Mouse (Mus musculus): ENCODE measurements at regions not wholly inside any gene's neighbourhood (a gene's known extent, or its start where the extent isn't known, plus 50 kb on each side); places are given as distances from the start of the nearest gene placed in this dataset.

DNA sequence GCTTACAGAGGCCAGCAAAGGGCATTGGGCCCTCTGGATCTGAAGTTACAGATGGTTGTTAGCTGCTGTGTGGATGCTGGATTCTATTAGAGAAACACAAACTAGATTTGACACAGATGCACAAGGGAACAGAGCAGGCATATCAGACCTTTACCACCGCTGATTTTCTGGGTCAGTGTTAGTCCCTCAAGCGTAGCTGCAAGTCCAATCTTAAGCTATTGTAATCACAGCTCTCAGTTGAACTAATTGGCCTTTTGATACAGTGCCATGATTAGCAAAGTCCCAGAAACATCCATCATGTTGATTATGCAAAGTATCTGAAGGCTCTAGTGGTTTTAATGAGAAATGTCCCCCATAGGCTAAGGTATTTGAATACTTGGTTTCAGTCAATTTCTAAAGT is 54.2 kb upstream of the Plppr5 start:
- DNase-seq (ENCODE audit: low spot score in 2 of 2) = no peak

DNA sequence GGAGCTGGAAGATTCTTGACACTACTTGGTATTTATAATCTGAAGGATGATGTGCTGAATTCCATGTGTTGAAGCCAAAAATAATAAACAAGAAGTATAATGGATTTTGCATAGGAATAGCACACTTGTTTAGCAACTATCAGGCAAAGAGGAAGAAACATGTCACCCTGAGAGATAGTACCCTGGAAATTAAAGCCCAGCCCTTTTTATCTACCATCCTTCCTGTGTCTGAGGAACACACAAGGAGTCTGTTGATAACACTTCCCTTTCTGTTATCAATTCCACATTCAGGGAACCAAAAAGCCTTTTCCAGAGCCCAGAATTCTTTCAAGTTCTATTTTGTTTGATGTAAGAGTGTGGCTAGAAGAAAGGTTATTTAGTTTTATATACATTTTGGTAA is 66.5 kb upstream of the Plppr5 start:
- DNase-seq (ENCODE audit: low spot score in 2 of 2) = no peak

DNA sequence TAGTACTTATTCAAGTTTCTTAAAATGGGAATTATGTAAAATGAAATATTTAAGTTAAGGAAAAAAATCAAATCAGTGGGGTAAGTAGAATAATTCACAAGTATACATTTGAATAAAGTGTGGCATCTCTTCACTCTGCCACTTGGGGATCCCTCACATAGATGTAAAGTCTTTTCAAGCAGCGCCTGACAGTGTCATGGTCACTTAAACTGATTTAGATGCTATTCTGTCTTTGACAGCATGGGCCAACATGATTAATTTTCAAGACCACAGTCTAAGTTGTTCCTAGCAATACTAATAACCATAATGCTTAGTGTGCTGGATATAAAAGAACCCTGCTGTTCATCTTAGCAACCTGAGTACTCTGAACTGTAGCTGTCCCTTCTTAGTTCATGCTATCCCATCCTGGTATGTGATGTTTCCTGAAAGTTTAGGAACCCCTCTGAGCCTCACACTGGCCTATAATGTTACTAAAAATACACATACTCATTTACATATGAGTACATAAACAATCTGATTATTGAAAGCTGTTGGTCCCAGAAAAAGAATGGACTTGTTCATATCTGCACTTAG is 68.4 kb upstream of the Plppr5 start:
- no peak for DNase-seq (ENCODE audit: low spot score in 2 of 2)

DNA sequence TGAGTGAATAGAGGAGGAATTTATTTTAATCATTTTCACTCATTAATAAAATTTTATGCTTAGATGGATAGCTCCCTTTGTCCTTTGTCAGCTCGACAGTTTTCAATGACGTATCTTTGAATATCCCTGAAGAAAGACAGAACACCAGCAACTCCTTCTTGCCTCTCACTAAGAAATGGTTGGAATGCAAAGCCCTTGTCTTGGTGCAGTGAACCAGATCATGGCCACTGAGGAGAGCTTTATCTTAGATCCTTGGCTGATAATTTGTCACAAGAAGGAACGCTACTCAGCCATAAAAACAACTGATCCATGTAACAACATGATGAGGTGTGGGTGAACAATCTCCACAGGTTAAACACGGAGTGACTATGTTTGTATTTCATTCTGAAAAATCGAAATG is 73.5 kb upstream of the Plppr5 start:
- no peak for DNase-seq (ENCODE audit: low spot score in 2 of 2)

DNA sequence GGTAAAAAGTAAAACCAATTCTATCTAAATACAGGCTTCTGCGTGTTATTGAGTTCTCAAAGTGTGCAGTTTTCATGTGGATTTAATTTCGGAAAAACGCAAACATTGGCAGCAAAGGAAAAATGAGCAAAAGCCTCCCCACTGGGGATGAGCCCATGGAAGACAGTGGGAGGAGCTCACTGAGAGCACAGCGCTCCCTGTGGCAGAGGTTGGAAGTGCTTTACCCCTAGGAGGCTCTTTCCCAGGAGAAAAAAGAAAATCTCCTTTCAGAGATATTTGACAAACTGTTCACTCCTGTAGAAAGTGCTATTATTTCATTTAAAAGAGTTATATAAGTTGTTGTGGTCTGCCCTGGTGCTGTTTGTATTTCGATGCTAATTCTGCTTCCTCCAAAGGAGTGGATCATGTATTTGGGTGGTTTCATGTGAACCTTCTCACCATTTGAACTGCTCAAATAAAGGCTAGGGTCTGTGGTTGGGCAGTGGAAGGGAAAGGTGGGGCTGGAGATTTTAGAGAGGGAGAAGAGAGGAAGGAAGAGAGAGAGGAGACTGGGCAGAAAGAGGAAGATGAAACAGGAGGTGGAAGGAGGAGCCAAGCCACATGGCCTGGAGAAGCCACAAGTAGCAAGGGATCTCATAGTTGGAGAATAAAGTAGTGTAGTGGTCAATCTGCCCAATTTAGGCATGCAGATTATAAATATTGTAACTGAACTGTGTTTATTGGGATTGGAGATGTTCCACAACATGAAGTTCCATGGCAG is 76.3 kb upstream of the Plppr5 start:
- no peak for DNase-seq (ENCODE audit: low spot score in 2 of 2)

DNA sequence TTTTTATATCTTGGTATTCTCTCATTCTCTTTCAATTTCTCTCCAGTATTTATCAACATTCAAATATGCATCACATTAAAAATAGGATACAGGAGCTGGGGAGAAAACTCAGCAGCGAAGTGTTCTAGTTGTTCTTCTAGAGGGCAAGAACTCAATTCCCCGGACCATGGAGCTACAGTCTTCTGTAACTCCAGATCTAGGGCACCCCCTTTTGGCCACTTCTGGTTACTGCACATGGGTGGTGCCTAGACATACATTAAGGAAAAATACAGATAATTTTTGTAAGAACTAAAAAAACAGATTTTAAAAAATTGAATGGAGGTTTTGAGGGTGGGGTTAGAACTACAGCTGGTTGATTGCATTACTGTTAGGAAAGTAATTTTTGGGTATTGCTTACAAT is 80.5 kb upstream of the Plppr5 start:
- DNase-seq (ENCODE audit: low spot score in 2 of 2) = peak in 1 of 2 experiments; percentile 32

DNA sequence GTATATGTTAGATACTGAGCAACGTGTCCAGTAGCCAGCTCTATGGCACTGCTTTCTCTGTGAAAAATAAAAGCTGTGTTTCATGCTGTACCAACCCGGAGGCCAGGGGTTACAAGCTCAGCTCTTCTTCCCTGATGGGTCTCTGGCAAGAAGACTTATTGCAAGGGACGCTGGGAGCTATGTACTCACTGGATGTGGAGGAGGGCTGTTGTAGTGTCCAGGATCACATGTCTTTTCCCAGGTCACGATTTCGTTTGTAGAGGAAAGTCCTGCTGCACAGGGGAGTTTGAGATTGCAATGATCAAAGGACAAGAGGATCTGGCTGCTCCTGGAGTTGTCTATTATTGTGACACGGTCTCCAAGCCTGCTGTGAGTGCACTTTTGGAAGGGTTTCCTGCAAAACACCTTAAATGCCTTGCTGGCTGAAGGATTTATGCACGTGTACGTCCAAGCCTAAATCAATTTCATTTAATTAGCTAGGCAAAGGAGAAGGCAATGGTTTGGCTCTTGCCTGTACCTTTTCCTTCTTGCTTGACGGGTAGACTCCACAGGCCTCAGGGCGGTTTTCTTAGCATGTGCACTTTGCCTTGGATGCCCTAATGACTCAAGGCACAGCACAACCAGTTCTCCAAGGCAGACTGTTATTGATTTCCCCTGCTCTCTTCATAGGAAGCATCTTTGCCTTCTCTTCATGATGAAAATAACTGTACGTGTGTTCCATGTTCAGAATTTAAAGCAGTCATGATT is 87.2 kb upstream of the Plppr5 start:
- DNase-seq (ENCODE audit: low spot score in 2 of 2) = no peak

DNA sequence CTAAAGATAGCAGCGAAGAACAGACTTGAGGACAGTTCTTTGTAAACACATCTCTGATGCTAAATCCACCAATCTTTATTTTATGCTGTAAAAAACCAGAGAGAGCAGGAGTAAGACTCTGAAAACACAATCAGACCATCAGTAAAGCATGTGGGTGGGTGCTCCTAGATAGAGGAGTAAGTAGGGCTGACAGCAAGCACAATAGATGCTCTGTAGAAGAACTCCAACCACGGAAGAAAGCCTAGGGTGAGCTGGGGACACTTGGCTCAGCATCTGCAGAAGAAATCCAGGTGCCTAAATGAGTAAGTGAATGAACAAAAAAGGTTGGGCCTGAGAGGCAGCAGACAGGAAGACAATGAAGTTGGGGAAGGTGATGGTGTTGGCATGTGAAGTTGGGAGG is 88.3 kb upstream of the Plppr5 start:
- no peak for DNase-seq (ENCODE audit: low spot score in 2 of 2)

DNA sequence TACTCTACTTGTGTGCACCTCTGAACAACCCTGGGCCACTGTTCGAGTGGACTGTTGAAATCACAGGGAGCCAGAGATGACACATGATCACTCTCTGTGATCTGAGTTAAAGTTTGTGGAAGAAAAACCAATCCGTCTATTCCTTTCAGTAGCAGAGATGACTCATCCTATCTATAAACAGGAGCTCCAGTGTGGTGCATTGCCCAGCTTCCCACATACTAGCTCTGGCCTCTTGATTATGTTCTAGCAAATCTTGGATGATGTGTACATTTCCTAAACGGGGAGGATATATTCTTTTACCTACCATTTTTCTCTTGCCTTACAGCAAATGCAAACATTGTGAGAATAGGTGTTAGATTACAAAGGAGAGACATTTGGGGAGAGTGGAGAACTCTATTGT is 94.5 kb upstream of the Plppr5 start:
- DNase-seq (ENCODE audit: low spot score in 2 of 2) = peak in 1 of 2 experiments; percentile 35

DNA sequence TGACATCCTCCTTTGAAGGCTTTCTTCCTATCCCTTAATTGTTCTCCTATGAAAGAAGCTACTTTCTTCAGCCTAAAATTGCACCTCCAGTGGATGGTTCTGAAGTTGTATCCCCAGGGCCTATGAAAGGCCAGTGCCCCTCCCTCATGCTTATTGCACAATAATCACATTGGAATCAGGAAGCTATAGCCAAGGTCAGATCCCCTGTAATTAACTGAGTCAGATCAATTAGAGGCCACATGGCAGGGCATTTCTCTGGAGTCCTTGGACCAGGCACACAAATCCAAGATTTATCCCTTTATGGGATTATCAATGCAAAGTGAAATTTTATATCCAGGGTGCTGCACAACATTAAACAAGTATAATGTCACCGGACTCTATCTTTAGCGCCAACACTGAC is 98.8 kb upstream of the Plppr4 start:
- DNase-seq (ENCODE audit: low spot score in 2 of 2) = no peak

DNA sequence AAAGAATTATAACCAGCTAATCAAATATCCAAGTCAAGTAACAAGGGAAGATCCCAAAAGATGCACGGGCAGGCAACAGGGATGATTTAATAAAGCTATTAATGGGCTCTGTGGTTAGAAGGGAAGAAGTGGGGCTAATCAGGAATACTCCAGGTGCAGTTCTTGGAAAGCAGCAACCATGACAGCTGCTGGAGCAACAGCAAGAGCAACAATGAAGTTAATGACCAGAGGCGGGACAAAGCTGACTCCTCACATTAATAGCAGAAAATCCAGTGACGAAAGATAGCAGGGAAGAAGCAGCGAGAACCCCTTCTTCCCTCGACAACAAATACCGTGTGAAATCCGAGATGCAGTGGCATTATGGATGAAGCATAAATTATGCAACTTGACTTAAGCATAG is 89.9 kb upstream of the Plppr4 start:
- DNase-seq (ENCODE audit: low spot score in 2 of 2) = no peak

DNA sequence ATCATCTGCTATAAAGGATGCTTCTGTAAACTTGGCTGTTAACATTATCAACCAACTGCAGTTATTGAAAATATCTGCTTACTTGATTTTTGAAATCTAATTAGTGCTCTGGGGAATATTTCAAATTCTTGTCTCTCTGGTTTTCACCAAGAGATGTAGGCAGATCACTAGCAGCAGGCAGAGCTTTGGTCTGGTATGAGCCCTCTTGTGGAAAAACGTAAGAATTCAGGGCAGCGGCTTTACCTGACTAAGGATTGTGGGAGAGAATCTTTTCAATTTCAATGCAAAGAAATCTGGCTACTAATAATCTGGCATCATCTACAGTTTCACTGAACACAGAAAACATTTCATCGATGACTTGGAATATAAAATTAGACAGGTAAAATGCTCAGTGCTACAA is 81.2 kb upstream of the Plppr4 start:
- DNase-seq (ENCODE audit: low spot score in 2 of 2) = no peak

DNA sequence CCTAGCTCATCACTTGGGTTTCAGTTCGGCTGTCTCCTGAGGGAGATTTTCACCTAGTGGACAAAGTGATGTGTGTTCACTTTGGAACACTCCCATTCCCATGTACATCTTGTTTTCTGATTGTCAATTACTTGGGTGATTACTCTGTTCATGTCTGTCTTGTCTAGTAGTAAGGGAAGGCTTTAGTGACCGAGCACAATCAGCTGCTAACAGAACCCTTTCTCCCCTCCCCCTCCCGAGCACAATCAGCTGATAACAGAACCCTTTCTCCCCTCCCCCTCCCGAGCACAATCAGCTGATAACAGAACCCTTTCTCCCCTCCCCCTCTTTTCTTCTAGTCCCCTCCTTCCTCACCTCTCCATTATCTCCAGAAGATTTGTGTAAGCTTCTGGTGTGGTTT is 79.6 kb upstream of the Plppr4 start:
- DNase-seq (ENCODE audit: low spot score in 2 of 2) = no peak

DNA sequence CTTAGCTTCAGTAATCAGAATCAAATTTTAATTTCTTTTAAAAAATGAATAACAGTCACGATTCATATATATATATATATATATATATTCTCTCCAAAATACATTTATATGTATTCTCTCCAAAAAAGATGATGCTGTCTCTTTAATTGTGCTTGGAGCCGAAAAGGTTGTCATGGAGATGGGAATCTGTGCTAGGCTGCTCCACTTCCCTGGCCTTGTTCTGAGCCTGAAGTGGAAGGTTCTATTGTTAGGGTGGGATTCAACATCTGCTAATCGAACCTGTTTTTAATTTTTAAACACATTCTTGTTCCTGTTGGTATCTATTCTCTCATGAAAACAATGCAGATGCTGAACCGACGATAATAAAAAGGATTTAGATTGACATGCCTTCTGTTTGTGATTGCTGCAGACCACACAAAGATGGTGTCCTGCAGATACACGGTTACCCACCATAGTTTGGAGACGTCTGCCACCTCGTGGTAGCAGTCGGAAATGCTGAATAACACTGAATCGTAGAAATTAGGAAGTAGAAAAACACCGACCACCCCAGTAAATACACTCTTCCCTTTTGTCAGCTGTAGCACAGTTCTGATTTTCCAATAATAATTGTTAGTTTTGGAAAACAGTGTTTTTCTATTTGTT is 77.9 kb upstream of the Plppr4 start:
- peak; percentile 40 to 80 for DNase-seq (ENCODE audit: low spot score in 2 of 2)

DNA sequence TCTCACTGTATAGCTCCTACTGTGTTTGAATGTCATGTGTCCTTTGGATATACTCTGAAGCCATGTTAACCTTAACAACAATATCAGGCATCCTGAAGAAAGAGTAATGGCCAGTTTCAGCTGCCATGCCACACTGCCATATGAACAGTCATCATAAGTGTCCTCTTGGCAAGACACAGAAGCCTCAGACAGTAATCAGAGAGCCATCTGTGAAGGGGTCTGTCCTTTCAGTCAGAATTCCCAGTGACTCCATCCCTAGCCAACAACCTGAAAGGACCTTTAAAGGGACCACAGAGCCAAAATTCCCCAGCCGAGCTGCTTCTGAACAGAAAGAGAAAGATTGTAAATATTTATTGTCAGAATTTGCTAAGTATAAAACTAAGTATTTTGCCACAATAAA is 63.9 kb upstream of the Plppr4 start:
- no peak for DNase-seq (ENCODE audit: low spot score in 2 of 2)

DNA sequence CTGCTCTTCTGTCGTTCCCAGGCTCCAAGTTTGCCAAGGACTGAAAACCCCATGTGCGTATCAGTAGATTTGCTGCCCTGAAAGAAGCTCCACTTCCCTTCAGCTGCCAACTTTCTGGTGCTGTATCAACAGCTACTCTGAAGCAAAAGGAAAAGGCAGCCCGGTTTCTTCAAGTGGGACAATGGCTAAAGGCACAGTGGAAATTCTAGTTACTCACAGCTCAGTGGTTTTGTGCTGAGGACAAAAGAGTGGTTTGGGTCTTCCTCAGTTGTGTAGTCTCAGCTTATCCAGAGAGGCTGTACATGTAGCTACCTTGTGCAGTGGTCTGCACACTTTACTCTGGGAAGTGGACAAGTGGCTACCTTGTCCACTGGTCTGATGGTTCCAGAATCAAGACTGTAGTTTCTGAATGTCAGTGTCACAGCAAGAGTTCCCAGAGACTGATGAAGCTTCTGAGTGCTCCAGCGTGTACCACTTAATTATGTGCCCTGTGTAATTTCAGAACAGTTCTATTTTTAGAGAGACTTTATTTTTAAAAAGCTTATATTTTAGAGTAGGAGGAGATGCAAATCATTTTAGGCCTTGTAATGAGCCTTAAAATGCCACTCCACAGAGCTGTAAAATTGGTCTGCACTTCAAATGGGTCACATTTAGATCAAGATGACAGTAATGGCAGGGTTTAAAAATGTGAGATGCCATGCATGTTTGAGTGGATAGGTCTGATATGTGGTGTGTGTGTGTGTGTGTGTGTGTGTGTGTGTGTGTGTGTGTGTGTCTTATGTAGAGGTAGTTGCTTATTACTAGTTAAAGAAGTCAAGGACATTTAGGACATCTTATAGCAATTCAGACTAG is 52.4 kb upstream of the Plppr4 start:
- no peak for DNase-seq (ENCODE audit: low spot score in 2 of 2)
